Mouse (Mus musculus) spleen, adult 2 months (tissue): Measurements from ENCODE around the gene Cd2ap.

Experiments used
- CTCF ChIP-seq: fragments of 200-500 bp; IDR thresholded peaks from 2 replicates; pipeline ENCODE4 v1.5.1; 2011; ENCODE audit warnings: mild to moderate bottlenecking, inconsistent platforms; ENCODE audit not compliant: insufficient read depth, insufficient read length, insufficient replicate concordance; ENCODE audit errors: extremely low read depth
- POLR2A ChIP-seq: fragments of 200-500 bp; IDR thresholded peaks from 2 replicates; pipeline ENCODE4 v1.6.1; 2011; ENCODE audit warnings: low read depth, low read length, inconsistent platforms

GRCm38 (mm10) chr17:42752173-42752572, 124.3 kb downstream of the Cd2ap start:
- TF ChIP-seq CTCF (no peak), POLR2A (no peak)
